In genomic region chr12:105038211-105038610, GRCm38 (mm10) we compare ENCODE assay signal across 11 mouse cellular contexts. TPM values are rescaled to one million over a fixed set of nuclear protein-coding genes. Genes with fewer than 3 reads are reported as not detected.
DNase-seq lines count a peak whose midpoint lies in the region; ATAC-seq and TF ChIP-seq lines count a peak whose summit lies in the region.
"Had no signal": no experiment of that assay in that cellular context is flagged by ENCODE, and none has a peak within 500 bp of the region (broad histone marks: within the 10 kb centered on the region; RNA-seq: fewer than 3 reads in every experiment).

No protein-coding gene starts in this region.

- H3K9ac ChIP-seq in heart, embryonic 13.5 days: peak overlapping the region; percentile 53; the same call in 1 of the 2 replicates
- no peak overlapping the region for H3K9ac ChIP-seq in heart, adult 2 months (ENCODE audit: low read depth, low read length)
- H3K9ac ChIP-seq in MEL (ENCODE audit: control insufficient read depth, low read depth, low read length, poor library complexity, severe bottlenecking): peak overlapping the region; percentile 44
- 0 out of 2 replicates have a peak overlapping the region, but pooled peaks have one; percentile 15 for H3K9ac ChIP-seq in liver, adult 2 months (ENCODE audit: low read depth, low read length)

- no peak for ATAC-seq in heart, embryonic 13.5 days (ENCODE audit: extremely low read depth, insufficient number of reproducible peaks, low FRiP score, low TSS enrichment)

- TF ChIP-seq RAD21 in MEL (IDR thresholded peaks at IDR 0.05; ENCODE audit: low read depth, low read length): no peak

- peaks cover 36% of the 10 kb centered on the region for H3K36me3 ChIP-seq in heart, embryonic 13.5 days
- H3K36me3 ChIP-seq in heart, adult 2 months (ENCODE audit: control insufficient read depth, insufficient read depth, low read length): no peaks in the 10 kb centered on the region
- H3K36me3 ChIP-seq in MEL (ENCODE audit: control insufficient read depth in 1 of 2, insufficient read depth in 2 of 2, low read length in 2 of 2): peaks cover 11 to 31% of the 10 kb centered on the region in 2 experiments
- no peaks in the 10 kb centered on the region; the same call in 1 of the 2 replicates for H3K36me3 ChIP-seq in liver, adult 2 months (ENCODE audit: control insufficient read depth, insufficient read depth, low read length)

- 75% methylated on average over 11 of the region's 11 CpGs for WGBS in heart, embryonic 13.5 days
- WGBS in heart, adult 2 months: 67% methylated on average over 11 of the region's 11 CpGs
- 79% methylated on average over 11 of the region's 11 CpGs for WGBS in liver, adult 2 months

- H3K4me3 ChIP-seq in heart, embryonic 13.5 days: peak overlapping the region; percentile 90
- H3K4me3 ChIP-seq in heart, adult 2 months: no peak overlapping the region
- peak overlapping the region in 1 of 2 experiments; percentile 27; a peak in 2 of 4 replicates for H3K4me3 ChIP-seq in MEL (ENCODE audit: control insufficient read depth in 1 of 2, insufficient read depth in 1 of 2, low read depth in 2 of 2, low read length in 2 of 2)
- H3K4me3 ChIP-seq in liver, adult 2 months (ENCODE audit: insufficient read depth, low read depth, low read length): no peak overlapping the region

- no peak for TF ChIP-seq CTCF in heart, adult 2 months (IDR thresholded peaks at IDR 0.05)
- no peak for TF ChIP-seq CTCF in MEL (IDR thresholded peaks at IDR 0.05 in 2 of 3, conservative IDR thresholded peaks at IDR 0.05 in 1 of 3; ENCODE audit: control insufficient read depth in 1 of 3, insufficient read depth in 1 of 3, low read depth in 2 of 3, low read length in 3 of 3, poor library complexity in 1 of 3, severe bottlenecking in 1 of 3)
- TF ChIP-seq CTCF in liver, adult 2 months (IDR thresholded peaks at IDR 0.05; ENCODE audit: low read depth, low read length): no peak

- intact Hi-C loops in heart, adult 2 months (cut with DNase I): no loop called here

- peaks cover 2% of the 10 kb centered on the region; the same call in 1 of the 2 replicates for H3K79me2 ChIP-seq in heart, adult 2 months (replicated peaks; ENCODE audit: control insufficient read depth, insufficient read depth, low read length)
- H3K79me2 ChIP-seq in MEL (ENCODE audit: control insufficient read depth, insufficient read depth, low read length, poor library complexity): peaks cover 70% of the 10 kb centered on the region
- peaks cover 33% of the 10 kb centered on the region for H3K79me2 ChIP-seq in liver, adult 2 months (ENCODE audit: control insufficient read depth, insufficient read depth, low read length)

- peak overlapping the region; percentile 93 for H3K4me2 ChIP-seq in heart, embryonic 13.5 days

- H3K9me3 ChIP-seq in heart, embryonic 13.5 days: no peaks in the 10 kb centered on the region
- no peaks in the 10 kb centered on the region for H3K9me3 ChIP-seq in MEL (replicated peaks; ENCODE audit: insufficient read depth, low read length)

- no peak for TF ChIP-seq EP300 in heart, adult 2 months (IDR thresholded peaks at IDR 0.05; ENCODE audit: insufficient read depth, low read depth, low read length)
- no peak for TF ChIP-seq EP300 in MEL (IDR thresholded peaks at IDR 0.05; ENCODE audit: low read depth in 1 of 2, low read length in 2 of 2)

- TF ChIP-seq POLR2A in heart, adult 2 months (IDR thresholded peaks at IDR 0.05; ENCODE audit: insufficient read depth, low read depth, low read length): no peak
- TF ChIP-seq POLR2A in MEL (IDR thresholded peaks at IDR 0.05; ENCODE audit: control insufficient read depth in 1 of 2, insufficient read depth in 1 of 2, low read depth in 1 of 2, low read length in 2 of 2, poor library complexity in 1 of 2): no peak
- no peak for TF ChIP-seq POLR2A in liver, adult 2 months (IDR thresholded peaks at IDR 0.05; ENCODE audit: extremely low read depth, insufficient read depth, low read length)

- peaks cover 56% of the 10 kb centered on the region for H3K4me1 ChIP-seq in heart, embryonic 13.5 days
- peaks cover 5% of the 10 kb centered on the region for H3K4me1 ChIP-seq in heart, adult 2 months (ENCODE audit: control insufficient read depth, insufficient read depth, low read length)
- H3K4me1 ChIP-seq in MEL (ENCODE audit: control insufficient read depth in 1 of 2, insufficient read depth in 2 of 2, low read length in 2 of 2): peaks cover 14 to 46% of the 10 kb centered on the region in 2 experiments
- H3K4me1 ChIP-seq in liver, adult 2 months (ENCODE audit: control insufficient read depth, insufficient read depth, low read length): peaks cover 42% of the 10 kb centered on the region

- H3K27ac ChIP-seq in heart, embryonic 13.5 days (replicated peaks): peak overlapping the region; percentile 67
- H3K27ac ChIP-seq in heart, adult 2 months: no peak overlapping the region
- peak overlapping the region; percentile 80 for H3K27ac ChIP-seq in MEL (ENCODE audit: control insufficient read depth, low read depth, low read length)
- H3K27ac ChIP-seq in liver, adult 2 months (replicated peaks; ENCODE audit: insufficient read depth, low read depth, low read length): no peak overlapping the region

- no peaks in the 10 kb centered on the region for H3K27me3 ChIP-seq in heart, embryonic 13.5 days (replicated peaks)
- no peaks in the 10 kb centered on the region for H3K27me3 ChIP-seq in heart, adult 2 months (ENCODE audit: control insufficient read depth, insufficient read depth, low read length)
- H3K27me3 ChIP-seq in MEL (ENCODE audit: control insufficient read depth in 1 of 2, insufficient read depth in 2 of 2, low read length in 2 of 2): no peaks in the 10 kb centered on the region
- no peaks in the 10 kb centered on the region for H3K27me3 ChIP-seq in liver, adult 2 months (ENCODE audit: control insufficient read depth, insufficient read depth, low read length)

- DNase-seq in adrenal gland, postnatal 14 days: peak; percentile 69
- no peak for DNase-seq in adrenal gland, postnatal 25 days
- no peak for DNase-seq in heart, adult 2 months
- no peak for DNase-seq in MEL (ENCODE audit: low read depth, low spot score)
- DNase-seq in liver, adult 2 months (ENCODE audit: extremely low read depth, low read depth, low spot score): no peak
- no peak for DNase-seq in kidney, postnatal 4 days
- DNase-seq in left cerebral cortex, adult 8-10 months (ENCODE audit: low spot score in 2 of 2): no peak
- DNase-seq: cerebellum, adult 8-10 months; kidney, adult 9 months; thymus, adult 2 months had no signal

TF ChIP-seq in MEL, 35 proteins besides CTCF, POLR2A, EP300 and RAD21:
- TF ChIP-seq MXI1 (IDR thresholded peaks at IDR 0.05; ENCODE audit: low read depth, low read length): no peak
- TF ChIP-seq ZNF384 (IDR thresholded peaks at IDR 0.05; ENCODE audit: low read depth, low read length): no peak
- no peak for TF ChIP-seq GABPA (IDR thresholded peaks at IDR 0.05; ENCODE audit: low read depth, low read length)
- no peak for TF ChIP-seq GATA1 (IDR thresholded peaks at IDR 0.05; ENCODE audit: low read depth, low read length)
- no peak for TF ChIP-seq KAT2A (conservative IDR thresholded peaks at IDR 0.05; ENCODE audit: low read depth, low read length)
- TF ChIP-seq NRF1 (IDR thresholded peaks at IDR 0.05; ENCODE audit: insufficient read depth, low read depth, low read length, poor library complexity, severe bottlenecking): no peak
- TF ChIP-seq TAL1 (IDR thresholded peaks at IDR 0.05; ENCODE audit: low read length): no peak
- TF ChIP-seq POLR2AphosphoS2 (IDR thresholded peaks at IDR 0.05; ENCODE audit: low read length): no peak
- TF ChIP-seq POLR2AphosphoS5 (IDR thresholded peaks at IDR 0.05; ENCODE audit: borderline replicate concordance, low read depth, low read length): no peak
- no peak for TF ChIP-seq MYB (IDR thresholded peaks at IDR 0.05; ENCODE audit: low read depth, low read length)
- TF ChIP-seq ZC3H11A (IDR thresholded peaks at IDR 0.05; ENCODE audit: low read depth, low read length): no peak
- no peak for TF ChIP-seq BHLHE40 (IDR thresholded peaks at IDR 0.05; ENCODE audit: borderline replicate concordance, low read depth, low read length)
- no peak for TF ChIP-seq USF1 (IDR thresholded peaks at IDR 0.05; ENCODE audit: low read depth, low read length)
- no peak for TF ChIP-seq MEF2A (IDR thresholded peaks at IDR 0.05; ENCODE audit: extremely low read depth, insufficient replicate concordance, low read depth, low read length, poor library complexity, severe bottlenecking)
- TF ChIP-seq CHD1 (IDR thresholded peaks at IDR 0.05; ENCODE audit: low read depth, low read length): no peak
- no peak for TF ChIP-seq MAZ (IDR thresholded peaks at IDR 0.05; ENCODE audit: low read depth, low read length)
- no peak for TF ChIP-seq MAFK (IDR thresholded peaks at IDR 0.05; ENCODE audit: borderline replicate concordance, low read depth, low read length)
- no peak for TF ChIP-seq NELFE (IDR thresholded peaks at IDR 0.05; ENCODE audit: low read depth, low read length)

RNA-seq across cellular contexts. Expression of gene Glrx5, which starts 5.7 kb away (rescaled TPM):
- 172 and 183 TPM in 2 replicates for total RNA-seq in adrenal gland, postnatal 14 days (2021)
- total RNA-seq in adrenal gland, postnatal 25 days (2021): 183 and 235 TPM in 2 replicates
- 168 and 174 TPM in 2 replicates for polyA plus RNA-seq in heart, embryonic 13.5 days (2015; fragmentation: Nextera tagmentation; extraction: Ambion mirVana)
- total RNA-seq in heart, adult 2 months (2021): 10 to 100 TPM; 86.5 to 94.7 TPM
- 103 and 104 TPM in 2 replicates for polyA plus RNA-seq in heart, adult 2 months (2012; rRNA removed)
- 95.8 and 108 TPM in 2 replicates for total RNA-seq in MEL (2012; rRNA removed)
- 100 to 1,000 TPM in 1 of 2 experiments, not detected in 1; 291 TPM for polyA plus RNA-seq in MEL (2012; ENCODE audit: insufficient read depth in 1 of 2, insufficient read length in 2 of 2, low read depth in 1 of 2, low replicate concordance in 2 of 2, missing spikeins in 1 of 2)
- total RNA-seq in liver, adult 2 months (2014; rRNA removed): 43.0 and 45.5 TPM in 2 replicates
- polyA plus RNA-seq in liver, adult 2 months (2012; rRNA removed): 144 and 157 TPM in 2 replicates
- 10 to 100 TPM; 41.7 to 50.8 (median 46.0) TPM for total RNA-seq in left cerebral cortex, adult 8-10 months (2022)

RNA-seq across cellular contexts. Expression of gene Syne3, which starts 28.6 kb away (rescaled TPM):
- 8.4 and 10.2 TPM in 2 replicates for total RNA-seq in adrenal gland, postnatal 14 days (2021)
- 8.6 and 14.8 TPM in 2 replicates for total RNA-seq in adrenal gland, postnatal 25 days (2021)
- polyA plus RNA-seq in heart, embryonic 13.5 days (2015; fragmentation: Nextera tagmentation; extraction: Ambion mirVana): 0.36 and 0.78 TPM in 2 replicates
- 1 to 10 TPM; 7.0 to 8.5 TPM for total RNA-seq in heart, adult 2 months (2021)
- polyA plus RNA-seq in heart, adult 2 months (2012; rRNA removed): 2.3 and 3.0 TPM in 2 replicates
- total RNA-seq in MEL (2012; rRNA removed): 4.9 and 7.9 TPM in 2 replicates
- 10 to 100 TPM in 1 of 2 experiments, not detected in 1; 10.7 TPM for polyA plus RNA-seq in MEL (2012; ENCODE audit: insufficient read depth in 1 of 2, insufficient read length in 2 of 2, low read depth in 1 of 2, low replicate concordance in 2 of 2, missing spikeins in 1 of 2)
- 3.8 and 4.8 TPM in 2 replicates for total RNA-seq in liver, adult 2 months (2014; rRNA removed)
- 0.81 and 1.6 TPM in 2 replicates for polyA plus RNA-seq in liver, adult 2 months (2012; rRNA removed)
- total RNA-seq in left cerebral cortex, adult 8-10 months (2022): 1 to 10 TPM; 2.0 to 3.0 (median 2.8) TPM

Comparison
In these comparisons a context has a peak if more than half of its experiments do, and no peak if none do; other contexts are left out.
1. H3K27ac ChIP-seq: peak in heart, embryonic 13.5 days (single experiment) and MEL (single experiment); none in heart, adult 2 months (single experiment) and liver, adult 2 months (single experiment).